Mouse (Mus musculus) spleen, postnatal 36 days (tissue): ENCODE measurements at regions not wholly inside any gene's neighbourhood (a gene's known extent, or its start where the extent isn't known, plus 50 kb on each side); places are given as distances from the start of the nearest gene placed in this dataset.

ENCODE experiments used
- DNase-seq, 2 experiments: peaks; one replicate each; pipeline ENCODE4 v3.0.0; 2022; ENCODE audit warnings: low spot score in 2 of 2, mixed read lengths in 1 of 2

- DNase-seq = no peak
Measured at GRCm38 (mm10) chr4:81005507-81006328, 95.3 kb downstream of the Lurap1l start.

DNA sequence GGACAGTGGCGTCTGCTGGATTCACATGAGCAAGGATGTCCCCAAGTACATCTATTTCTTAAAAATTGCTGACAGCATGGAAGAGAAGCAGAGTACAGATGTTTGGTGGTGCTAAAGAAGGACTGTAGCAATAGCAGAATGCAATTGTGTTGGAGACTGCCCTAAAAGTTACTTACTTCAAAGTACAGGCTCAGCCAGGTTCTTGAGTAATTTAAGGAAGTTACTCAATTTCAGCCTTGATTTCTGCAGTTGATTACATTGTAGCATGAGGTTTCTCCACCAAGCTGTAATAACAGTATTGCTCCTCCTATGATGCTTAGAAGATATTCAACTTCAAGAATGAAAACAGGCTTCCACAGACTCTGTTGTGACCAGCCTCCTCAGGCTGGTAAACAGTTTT lies 96.1 kb downstream of the Lurap1l start:
- DNase-seq = no peak

GRCm38 (mm10) chr4:81021850-81022249 lies 111.4 kb downstream of the Lurap1l start:
- DNase-seq = no peak

GRCm38 (mm10) chr4:81023436-81023983 lies 113.1 kb downstream of the Lurap1l start:
- DNase-seq = no peak

DNA sequence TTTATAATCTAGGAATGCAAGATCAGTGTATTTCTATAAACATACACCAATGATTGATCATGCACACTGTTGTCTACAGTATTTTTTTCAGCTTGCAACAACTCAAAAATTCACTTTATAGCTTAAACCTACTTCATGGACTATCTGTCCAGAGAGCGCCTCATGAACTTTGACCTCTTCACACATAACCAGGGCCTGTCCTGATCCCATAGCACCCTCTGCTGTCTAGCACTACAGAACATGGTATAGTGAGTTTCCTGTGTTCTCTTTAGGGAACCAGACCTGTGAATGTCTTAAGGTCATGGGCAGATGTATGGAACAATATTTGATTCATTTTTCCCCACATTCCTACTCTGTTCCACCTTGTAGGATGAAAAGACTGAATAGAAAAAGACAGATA lies 117.1 kb downstream of the Lurap1l start:
- no peak for DNase-seq

GRCm38 (mm10) chr4:81030671-81031070 lies 120.2 kb downstream of the Lurap1l start:
- DNase-seq = no peak

- DNase-seq = no peak
Measured at GRCm38 (mm10) chr4:81037336-81037902, 127.0 kb downstream of the Lurap1l start.

- DNase-seq = no peak
Measured at GRCm38 (mm10) chr4:81058227-81058626, 147.8 kb downstream of the Lurap1l start.

DNA sequence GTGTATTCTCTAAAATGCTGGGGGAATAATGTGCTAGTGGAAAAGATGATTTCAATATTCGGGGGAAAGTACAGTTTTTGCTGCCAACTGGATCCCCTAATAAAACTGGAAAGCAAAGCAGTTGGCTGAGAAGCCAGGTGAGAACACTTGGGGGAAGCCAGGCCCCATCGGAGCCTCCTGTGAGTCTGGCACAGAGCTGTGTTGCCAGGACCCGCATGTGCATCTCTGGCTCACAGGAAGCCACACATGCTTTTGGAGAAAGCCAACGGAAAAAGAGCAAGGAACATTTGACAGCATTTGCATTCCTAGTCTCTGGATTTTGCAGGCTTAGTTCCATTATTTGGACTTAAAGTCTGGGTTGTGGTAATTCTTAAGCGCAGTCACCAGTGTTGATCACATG lies 148.4 kb downstream of the Lurap1l start:
- DNase-seq = no peak

- DNase-seq = no peak
Measured at GRCm38 (mm10) chr4:81059356-81059755, 148.9 kb downstream of the Lurap1l start.

DNA sequence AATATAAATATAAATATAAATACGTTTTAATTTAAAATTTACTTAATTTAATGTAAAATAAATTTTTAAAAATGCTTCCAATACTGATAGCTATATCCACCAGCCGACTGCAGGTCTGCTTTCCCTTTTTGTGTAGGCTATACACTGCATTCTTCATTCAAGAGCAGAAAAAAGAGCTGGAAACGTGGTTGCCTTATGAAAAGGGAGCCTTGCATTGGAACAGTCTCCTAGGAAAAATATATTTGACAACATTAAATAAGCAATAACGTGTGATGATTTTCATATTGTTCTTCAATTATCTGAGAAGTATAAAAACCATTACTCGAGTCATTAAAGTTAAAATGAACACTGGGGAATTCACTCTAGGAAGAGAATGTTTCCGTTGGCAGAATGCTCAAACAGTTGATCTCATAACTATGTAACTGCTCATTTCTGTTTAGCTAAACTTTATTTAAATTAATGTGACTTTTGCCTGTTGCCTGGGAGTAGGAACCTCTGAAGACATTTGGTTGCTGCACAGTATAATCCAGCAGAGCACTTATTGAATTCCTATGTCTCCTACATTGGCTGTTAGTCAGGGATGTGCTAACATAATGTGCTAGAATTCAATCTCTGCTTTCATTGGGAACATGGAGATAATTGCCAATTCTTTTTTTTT lies 172.0 kb downstream of the Lurap1l start:
- DNase-seq = no peak

DNA sequence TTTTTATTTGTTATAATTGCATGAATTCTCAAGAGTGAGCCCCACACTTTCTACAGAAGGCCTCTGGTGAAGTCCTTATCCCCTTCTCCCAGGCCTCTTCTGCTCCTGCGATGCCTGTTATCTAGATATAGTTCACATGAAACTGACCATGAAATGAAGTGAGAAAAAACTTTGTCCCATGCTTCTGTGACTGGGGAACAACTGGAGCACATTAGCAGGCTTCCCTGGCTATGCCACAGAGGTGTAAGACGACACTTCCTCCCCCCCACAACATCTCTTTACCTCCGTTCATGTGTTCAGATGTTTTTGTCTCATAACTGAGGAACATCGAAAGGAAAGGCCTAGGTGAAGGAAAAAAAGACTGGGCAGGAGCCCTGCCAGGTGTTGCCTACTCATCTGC lies 174.7 kb downstream of the Lurap1l start:
- DNase-seq = no peak

DNA sequence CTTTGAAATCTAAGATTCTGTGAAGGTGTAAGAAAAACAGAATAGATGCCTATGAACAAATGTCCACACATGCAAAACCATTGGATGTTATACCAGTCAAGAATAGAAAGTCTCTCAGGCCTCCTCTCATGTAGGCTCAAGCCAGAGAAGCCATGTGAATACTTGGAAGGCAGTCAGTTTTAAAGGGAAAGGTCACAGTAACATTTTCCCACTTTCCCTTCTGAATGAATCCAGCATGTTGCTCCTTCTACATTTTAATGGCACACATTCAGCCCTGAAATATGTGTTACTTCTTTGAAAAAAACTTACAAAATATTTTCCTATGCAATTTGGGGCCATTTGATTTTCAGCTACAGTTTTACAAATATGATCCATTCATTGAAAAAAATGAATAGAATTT lies 186.1 kb downstream of the Lurap1l start:
- DNase-seq = no peak

DNA sequence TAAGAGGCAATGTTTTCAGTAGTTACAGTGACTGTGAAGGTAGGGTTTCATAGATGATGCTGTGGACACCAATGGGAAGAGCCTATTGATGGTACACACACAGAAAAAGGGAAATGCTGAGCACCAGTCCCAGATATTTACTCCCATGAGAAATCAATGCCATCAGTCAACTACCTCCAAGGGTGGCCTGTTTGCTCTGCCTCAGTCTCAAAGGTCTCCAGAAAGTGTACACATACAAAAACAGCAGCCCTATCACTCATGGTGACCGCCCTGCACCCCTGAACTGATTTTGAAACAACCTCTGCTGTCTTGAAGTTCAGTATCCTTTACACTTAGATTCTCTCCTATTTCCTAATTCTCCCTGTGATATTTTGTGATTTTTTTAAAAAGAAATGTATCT lies 187.2 kb downstream of the Lurap1l start:
- DNase-seq = no peak

DNA sequence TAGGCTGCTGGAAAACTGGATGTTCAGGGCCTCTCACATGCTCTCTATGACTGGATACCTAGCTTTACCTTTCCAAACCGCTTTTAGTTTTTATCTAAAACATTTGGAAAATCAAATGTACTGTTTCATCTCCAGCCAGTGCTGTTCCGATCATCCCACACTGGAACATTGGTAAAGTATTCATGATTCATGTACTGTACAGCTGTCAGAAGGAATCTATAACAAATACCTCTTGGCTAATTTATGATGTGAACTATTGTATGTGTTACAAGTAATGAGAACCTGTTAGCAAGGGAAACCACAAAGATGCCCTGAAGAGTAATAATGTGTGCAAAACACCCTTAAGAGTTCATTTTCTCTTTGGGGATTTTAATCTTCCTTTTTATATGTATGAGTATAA lies 190.6 kb downstream of the Lurap1l start:
- no peak for DNase-seq

DNA sequence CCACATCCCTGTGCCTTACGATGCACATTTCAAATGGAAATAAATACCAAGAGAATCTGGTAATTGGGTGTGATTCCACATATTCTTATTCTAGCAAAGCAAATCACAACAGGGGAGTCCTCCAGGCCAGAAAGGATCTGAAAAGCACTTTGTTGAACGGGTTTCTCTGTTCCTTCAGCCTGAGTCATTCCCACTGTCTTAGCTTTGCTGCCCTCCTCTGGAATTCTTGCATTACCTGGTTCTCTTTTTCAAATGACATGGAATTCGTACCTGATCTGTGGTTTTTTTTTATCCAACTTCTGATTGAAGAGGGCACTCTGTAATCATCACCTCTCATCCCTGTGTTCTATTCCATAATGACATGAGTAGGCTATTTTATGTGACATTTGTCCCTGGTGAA lies 200.9 kb downstream of the Lurap1l start:
- DNase-seq = no peak

DNA sequence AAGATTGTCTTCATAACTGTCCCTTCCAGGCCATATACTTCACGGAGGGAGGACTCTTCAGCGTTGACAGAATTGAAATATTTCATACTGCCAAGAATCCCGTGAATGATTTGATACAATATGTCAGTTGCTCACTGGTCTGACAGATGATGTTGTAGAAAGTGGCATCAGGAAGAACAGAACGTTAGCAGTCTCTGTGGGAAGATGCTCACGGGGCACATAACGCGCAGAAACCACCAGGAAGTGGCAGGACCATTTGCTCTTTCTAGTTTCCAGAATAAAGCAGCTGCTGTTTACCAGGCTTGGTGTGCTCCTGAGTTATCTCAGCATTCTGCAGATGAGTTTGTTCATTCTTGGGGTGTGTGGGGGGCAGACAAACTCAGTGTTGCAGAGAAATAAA lies 206.0 kb downstream of the Lurap1l start:
- DNase-seq = no peak

- no peak for DNase-seq
Measured at GRCm38 (mm10) chr4:81124155-81124554, 213.7 kb downstream of the Lurap1l start.

GRCm38 (mm10) chr4:81129874-81130273 lies 219.4 kb downstream of the Lurap1l start:
- no peak for DNase-seq

GRCm38 (mm10) chr4:81173111-81173510 lies 262.7 kb downstream of the Lurap1l start:
- no peak for DNase-seq

DNA sequence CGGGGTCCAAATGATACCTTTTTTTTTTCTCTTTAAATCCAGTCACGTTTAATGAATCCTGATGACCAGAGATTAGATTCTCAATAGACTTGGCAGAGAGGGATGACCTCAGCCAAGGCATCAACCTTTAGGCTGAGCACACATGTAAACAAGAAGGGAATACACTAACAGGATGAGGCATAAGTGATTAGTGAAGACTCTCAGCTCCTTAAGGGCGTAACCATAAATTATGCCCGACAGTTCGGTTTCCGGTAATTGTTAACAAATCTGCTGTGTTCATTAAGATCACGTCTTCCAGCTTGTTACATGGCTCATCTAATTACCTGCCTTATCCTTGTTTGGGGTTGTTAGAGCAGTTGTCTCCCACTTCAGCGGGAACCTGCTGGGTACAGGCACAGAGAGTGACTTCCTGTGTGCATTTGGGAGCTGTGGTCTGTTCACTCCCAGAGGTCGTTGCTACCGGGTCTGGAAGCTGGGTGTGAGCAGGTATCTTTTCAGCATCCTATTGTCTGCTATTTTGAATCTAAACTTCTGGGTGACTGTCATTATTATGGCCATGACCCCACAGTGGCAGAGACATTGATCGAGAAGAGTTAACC lies 265.1 kb downstream of the Mpdz start:
- no peak for DNase-seq

DNA sequence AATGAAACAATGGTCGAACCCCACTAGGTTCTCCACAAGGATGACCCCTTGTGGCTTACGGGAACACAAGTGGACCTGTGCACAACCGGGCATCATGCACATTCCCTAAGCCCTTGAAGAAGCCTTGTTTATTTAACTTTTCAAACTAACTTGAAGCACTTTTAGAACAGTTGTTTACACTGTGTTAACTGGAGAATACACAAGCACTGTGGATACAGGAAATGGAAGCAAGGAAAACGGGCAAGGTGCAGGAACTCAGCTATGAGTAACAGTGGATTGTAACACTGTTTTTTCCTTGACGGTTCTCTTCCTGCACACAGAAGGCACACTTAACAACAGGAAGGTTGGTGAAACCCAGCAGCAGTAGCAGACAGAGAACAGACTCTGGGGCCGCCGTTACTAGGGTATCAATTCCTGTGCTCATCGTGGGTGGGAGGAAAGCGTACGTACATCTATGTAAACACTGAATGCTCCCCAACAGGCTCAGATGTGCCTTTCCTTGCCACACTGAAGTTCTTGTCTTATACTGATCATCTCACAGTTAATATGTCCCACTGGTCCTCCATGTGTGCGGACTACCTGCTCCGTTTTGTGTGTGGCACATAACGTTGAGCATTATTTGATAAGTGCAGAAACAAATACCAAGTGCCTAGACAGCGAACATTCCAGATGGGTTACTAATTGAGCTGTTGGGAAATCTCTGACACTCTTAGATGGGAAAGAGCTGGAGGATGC lies 264.4 kb downstream of the Mpdz start:
- no peak for DNase-seq
